Comparison of ENCODE assay signal across 8 mouse cellular contexts in genomic region chr9:32541223-32541901, GRCm38 (mm10). TPM values are rescaled to one million over a fixed set of nuclear protein-coding genes. Genes with fewer than 3 reads are reported as not detected.
A peak's percentile ranks its signal among the peaks of the same experiment; 100 is the strongest.
DNase-seq lines count a peak whose midpoint lies in the region; ATAC-seq and TF ChIP-seq lines count a peak whose summit lies in the region.

No protein-coding gene starts in this region.

- TF ChIP-seq EP300 in liver, embryonic 14.5 days (IDR thresholded peaks at IDR 0.05; ENCODE audit: low read depth): no peak

- no peak for TF ChIP-seq CTCF in liver, embryonic 14.5 days (IDR thresholded peaks at IDR 0.05; ENCODE audit: low read depth)

- no peaks in the 10 kb centered on the region for H3K36me3 ChIP-seq in forebrain, embryonic 14.5 days (ENCODE audit: control insufficient read depth, insufficient read depth, low read length)
- H3K36me3 ChIP-seq in hindbrain, embryonic 16.5 days (ENCODE audit: control insufficient read depth, insufficient read depth, low read length): no peaks in the 10 kb centered on the region
- H3K36me3 ChIP-seq in liver, embryonic 14.5 days (replicated peaks; ENCODE audit: control insufficient read depth, insufficient read depth, low read depth): no peaks in the 10 kb centered on the region

- peak; percentile 13 for DNase-seq in spleen, adult 12 weeks (ENCODE audit: low spot score)
- no peak for DNase-seq in spleen, postnatal 4 days (ENCODE audit: low spot score in 2 of 2)
- no peak for DNase-seq in forebrain, embryonic 14.5 days (ENCODE audit: low spot score)
- DNase-seq in liver, embryonic 14.5 days (ENCODE audit: low read depth in 3 of 3, low spot score in 3 of 3): no peak
- DNase-seq in natural killer cell, adult 2 months (ENCODE audit: low spot score in 2 of 2): peak; percentile 47 to 68
- no peak for DNase-seq in cerebellum, adult 9-10 months
- no peak for DNase-seq in right cerebral cortex, postnatal 14 days

- peak overlapping the region; percentile 89 for H3K4me2 ChIP-seq in forebrain, embryonic 14.5 days (ENCODE audit: low read length)
- peak overlapping the region; percentile 94 for H3K4me2 ChIP-seq in hindbrain, embryonic 16.5 days (ENCODE audit: low read length)
- H3K4me2 ChIP-seq in liver, embryonic 14.5 days (ENCODE audit: low read depth): peak overlapping the region; percentile 53

- no peaks in the 10 kb centered on the region for H3K9me3 ChIP-seq in forebrain, embryonic 14.5 days (replicated peaks; ENCODE audit: control insufficient read depth, low read length)
- H3K9me3 ChIP-seq in hindbrain, embryonic 16.5 days (ENCODE audit: control insufficient read depth, low read length): 0 out of 2 replicates have a peak, but pooled peaks cover 3% of the 10 kb centered on the region
- no peaks in the 10 kb centered on the region for H3K9me3 ChIP-seq in liver, embryonic 14.5 days (ENCODE audit: control insufficient read depth, low read length)

- H3K27ac ChIP-seq in forebrain, embryonic 14.5 days (ENCODE audit: low read depth, low read length): peak overlapping the region; percentile 52; the same call in 1 of the 2 replicates
- peak overlapping the region; percentile 63 for H3K27ac ChIP-seq in hindbrain, embryonic 16.5 days (ENCODE audit: low read depth, low read length)
- no peak overlapping the region; the same call in 1 of the 2 replicates for H3K27ac ChIP-seq in liver, embryonic 14.5 days

- WGBS in forebrain, embryonic 14.5 days: 1% methylated on average over 30 of the region's 30 CpGs
- WGBS in hindbrain, embryonic 16.5 days: under 1% methylated on average over 30 of the region's 30 CpGs
- under 1% methylated on average over 30 of the region's 30 CpGs for WGBS in liver, embryonic 14.5 days (ENCODE audit: insufficient replicate concordance)

- peak overlapping the region; percentile 45 for H3K4me3 ChIP-seq in forebrain, embryonic 14.5 days (ENCODE audit: low read depth, low read length)
- peak overlapping the region; percentile 53 for H3K4me3 ChIP-seq in hindbrain, embryonic 16.5 days (ENCODE audit: low read length)
- H3K4me3 ChIP-seq in liver, embryonic 14.5 days (ENCODE audit: insufficient read depth in 1 of 2, low read depth in 2 of 2, low read length in 2 of 2): peak overlapping the region; percentile 45 to 64

- ATAC-seq in forebrain, embryonic 14.5 days: no peak
- ATAC-seq in hindbrain, embryonic 16.5 days: no peak
- ATAC-seq in liver, embryonic 14.5 days (ENCODE audit: insufficient read depth): peak; percentile 34; the same call in 1 of the 2 replicates

- H3K9ac ChIP-seq in forebrain, embryonic 14.5 days (ENCODE audit: low read length): peak overlapping the region; percentile 58
- peak overlapping the region; percentile 57 for H3K9ac ChIP-seq in hindbrain, embryonic 16.5 days (ENCODE audit: low read depth, low read length)
- peak overlapping the region; percentile 39 for H3K9ac ChIP-seq in liver, embryonic 14.5 days (replicated peaks)

- H3K27me3 ChIP-seq in forebrain, embryonic 14.5 days (replicated peaks; ENCODE audit: control insufficient read depth, insufficient read depth, low read length): peaks cover 82% of the 10 kb centered on the region
- peaks cover 40% of the 10 kb centered on the region for H3K27me3 ChIP-seq in hindbrain, embryonic 16.5 days (replicated peaks; ENCODE audit: control insufficient read depth, insufficient read depth, low read length)
- peaks cover 72% of the 10 kb centered on the region for H3K27me3 ChIP-seq in liver, embryonic 14.5 days (ENCODE audit: control insufficient read depth, insufficient read depth, low read length)

- H3K4me1 ChIP-seq in forebrain, embryonic 14.5 days (ENCODE audit: control insufficient read depth, insufficient read depth, low read length): peaks cover 15% of the 10 kb centered on the region
- peaks cover 36% of the 10 kb centered on the region for H3K4me1 ChIP-seq in hindbrain, embryonic 16.5 days (ENCODE audit: control insufficient read depth, insufficient read depth, low read depth, low read length)
- H3K4me1 ChIP-seq in liver, embryonic 14.5 days (replicated peaks; ENCODE audit: control insufficient read depth in 2 of 2, insufficient read depth in 2 of 2, low read length in 1 of 2): peaks cover 2 to 4% of the 10 kb centered on the region in 2 experiments; a peak in 1 of 4 replicates

RNA-seq across cellular contexts. Expression of gene Fli1, which starts 1.3 kb away (rescaled TPM):
- 5.5 and 6.2 TPM in 2 replicates for polyA plus RNA-seq in forebrain, embryonic 14.5 days (2014; fragmentation: Nextera tagmentation; extraction: Ambion mirVana)
- 6.4 and 8.4 TPM in 2 replicates for polyA plus RNA-seq in hindbrain, embryonic 16.5 days (2015; fragmentation: Nextera tagmentation; extraction: Ambion mirVana)
- 2.0 and 2.5 TPM in 2 replicates for polyA plus RNA-seq in liver, embryonic 14.5 days (2012; rRNA removed)
- 6.2 and 6.9 TPM in 2 replicates for polyA plus RNA-seq in liver, embryonic 14.5 days (2014; fragmentation: Nextera tagmentation; extraction: Ambion mirVana)

Comparison
In these comparisons a context has a peak if more than half of its experiments do, and no peak if none do; other contexts are left out.
1. DNase-seq: peak in spleen, adult 12 weeks (single experiment) and natural killer cell, adult 2 months (2 of 2); none in spleen, postnatal 4 days (0 of 2), forebrain, embryonic 14.5 days (single experiment), liver, embryonic 14.5 days (0 of 3), cerebellum, adult 9-10 months (single experiment) and right cerebral cortex, postnatal 14 days (single experiment).
2. Peak in every context shown above with its lines, with median percentiles within 50 percentile points of each other: H3K4me2 ChIP-seq, H3K4me3 ChIP-seq and H3K9ac ChIP-seq.